ENCODE assay signal across 8 mouse cellular contexts in the genomic region with DNA sequence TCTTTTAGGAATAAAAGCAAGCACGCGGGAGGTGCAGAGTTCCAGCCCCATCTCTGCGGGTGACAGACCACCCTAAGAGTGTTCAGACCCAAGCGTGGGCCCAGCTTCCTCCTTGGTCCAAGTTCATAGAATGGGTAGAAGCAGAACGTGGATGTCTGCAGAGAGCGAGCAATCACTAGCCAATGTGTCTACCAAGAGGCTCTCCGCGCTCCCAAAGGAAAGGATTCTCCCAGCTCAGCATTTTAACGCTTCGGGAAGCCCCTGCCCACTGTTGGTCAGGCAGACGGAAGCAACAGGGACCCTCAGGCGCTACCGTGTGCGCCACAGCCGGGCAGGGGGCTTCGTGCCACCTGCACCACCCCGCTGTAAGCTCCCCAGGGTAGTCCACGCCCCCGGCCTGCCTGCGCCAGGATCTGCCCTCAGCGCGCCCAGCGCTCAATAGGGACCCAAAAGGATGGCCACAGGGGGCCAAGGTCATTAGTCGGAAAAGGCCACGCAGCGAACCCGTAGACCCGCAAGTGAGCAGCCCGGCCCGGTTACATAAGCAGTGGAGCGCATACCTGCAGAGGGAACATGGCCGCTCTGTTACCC. TPM values are rescaled to one million over a fixed set of nuclear protein-coding genes. Genes with fewer than 3 reads are reported as not detected.
DNase-seq lines count a peak whose midpoint lies in the region; ATAC-seq and TF ChIP-seq lines count a peak whose summit lies in the region.

No protein-coding gene starts in this region.

- peaks cover 9% of the 10 kb centered on the region for H3K4me1 ChIP-seq in kidney, embryonic 14.5 days (ENCODE audit: control insufficient read depth, insufficient read depth, low read length)
- peaks cover 67% of the 10 kb centered on the region for H3K4me1 ChIP-seq in G1E (ENCODE audit: insufficient read depth, low read depth, low read length)
- peaks cover 2% of the 10 kb centered on the region; the same call in 1 of the 2 replicates for H3K4me1 ChIP-seq in forebrain, embryonic 11.5 days (replicated peaks; ENCODE audit: control insufficient read depth, insufficient read depth, low read length)
- H3K4me1 ChIP-seq in liver, embryonic 15.5 days (replicated peaks): peaks cover 40% of the 10 kb centered on the region

- H3K27ac ChIP-seq in kidney, embryonic 14.5 days (ENCODE audit: low read depth, low read length): no peak overlapping the region
- no peak overlapping the region for H3K27ac ChIP-seq in forebrain, embryonic 11.5 days (ENCODE audit: low read depth, low read length)
- H3K27ac ChIP-seq in liver, embryonic 15.5 days (replicated peaks): peak overlapping the region; percentile 61; the same call in 1 of the 2 replicates

- DNase-seq in kidney, adult 8-10 months: no peak
- DNase-seq in G1E (ENCODE audit: low spot score): peak; percentile 24
- no peak for DNase-seq in forebrain, embryonic 11.5 days (ENCODE audit: low spot score)
- no peak for DNase-seq in yolk sac, embryonic 10.5 days (ENCODE audit: low spot score)
- no peak for DNase-seq in gastrocnemius, postnatal 4 days (ENCODE audit: low spot score in 2 of 2)
- no peak for DNase-seq in cerebellum, adult 8-10 months

- H3K4me2 ChIP-seq in kidney, embryonic 14.5 days (replicated peaks; ENCODE audit: low read depth, low read length): peak overlapping the region; percentile 99
- peak overlapping the region; percentile 99 for H3K4me2 ChIP-seq in forebrain, embryonic 11.5 days (ENCODE audit: low read depth, low read length, severe bottlenecking)
- peak overlapping the region; percentile 89 for H3K4me2 ChIP-seq in liver, embryonic 15.5 days

- H3K4me3 ChIP-seq in kidney, embryonic 14.5 days (ENCODE audit: low read length): peak overlapping the region; percentile 68
- H3K4me3 ChIP-seq in G1E (ENCODE audit: low read depth, low read length): peak overlapping the region; percentile 85
- peak overlapping the region; percentile 62 for H3K4me3 ChIP-seq in forebrain, embryonic 11.5 days (ENCODE audit: low read depth, low read length)
- peak overlapping the region; percentile 66 for H3K4me3 ChIP-seq in liver, embryonic 15.5 days (replicated peaks)

- H3K27me3 ChIP-seq in kidney, embryonic 14.5 days (ENCODE audit: control insufficient read depth, insufficient read depth, low read length): no peaks in the 10 kb centered on the region
- peaks cover 16% of the 10 kb centered on the region; the same call in 1 of the 2 replicates for H3K27me3 ChIP-seq in G1E (ENCODE audit: insufficient read depth, low read length)
- no peaks in the 10 kb centered on the region for H3K27me3 ChIP-seq in forebrain, embryonic 11.5 days (ENCODE audit: control insufficient read depth, insufficient read depth, low read length)
- H3K27me3 ChIP-seq in liver, embryonic 15.5 days: no peaks in the 10 kb centered on the region

- peak overlapping the region; percentile 72 for H3K9ac ChIP-seq in kidney, embryonic 14.5 days (ENCODE audit: low read depth, low read length)
- peak overlapping the region; percentile 67 for H3K9ac ChIP-seq in forebrain, embryonic 11.5 days (ENCODE audit: low read length)
- peak overlapping the region; percentile 55 for H3K9ac ChIP-seq in liver, embryonic 15.5 days

- H3K36me3 ChIP-seq in kidney, embryonic 14.5 days (ENCODE audit: control insufficient read depth, insufficient read depth, low read length): no peaks in the 10 kb centered on the region
- H3K36me3 ChIP-seq in G1E (replicated peaks): peaks cover 27% of the 10 kb centered on the region
- no peaks in the 10 kb centered on the region for H3K36me3 ChIP-seq in forebrain, embryonic 11.5 days (ENCODE audit: control insufficient read depth, insufficient read depth, low read length)
- no peaks in the 10 kb centered on the region for H3K36me3 ChIP-seq in liver, embryonic 15.5 days (replicated peaks)

- H3K9me3 ChIP-seq in kidney, embryonic 14.5 days (ENCODE audit: control insufficient read depth, low read length): no peaks in the 10 kb centered on the region
- H3K9me3 ChIP-seq in G1E (replicated peaks): no peaks in the 10 kb centered on the region
- H3K9me3 ChIP-seq in forebrain, embryonic 11.5 days (ENCODE audit: control insufficient read depth, low read length): no peaks in the 10 kb centered on the region
- H3K9me3 ChIP-seq in liver, embryonic 15.5 days (replicated peaks): no peaks in the 10 kb centered on the region

- no peak for TF ChIP-seq CTCF in G1E (IDR thresholded peaks at IDR 0.05; ENCODE audit: low read depth, low read length)

- peak; percentile 54 for ATAC-seq in kidney, embryonic 14.5 days (ENCODE audit: low FRiP score, low TSS enrichment)
- ATAC-seq in G1E (ENCODE audit: extremely low read depth, insufficient number of reproducible peaks, low FRiP score, poor library complexity, severe bottlenecking): no peak
- ATAC-seq in forebrain, embryonic 11.5 days (replicated peaks; ENCODE audit: low FRiP score): peak; percentile 54
- peak; percentile 40 for ATAC-seq in liver, embryonic 15.5 days (ENCODE audit: insufficient read depth)

- WGBS in kidney, embryonic 14.5 days: 1% methylated on average over 32 of the region's 32 CpGs
- 1% methylated on average over 32 of the region's 32 CpGs for WGBS in forebrain, embryonic 11.5 days
- 2% methylated on average over 32 of the region's 32 CpGs for WGBS in liver, embryonic 15.5 days (ENCODE audit: insufficient replicate concordance)

RNA-seq across cellular contexts. Expression of gene Pdxk, which starts 0.5 kb away (rescaled TPM):
- 6.9 and 13.2 TPM in 2 replicates for polyA plus RNA-seq in kidney, embryonic 14.5 days (2014; fragmentation: Nextera tagmentation; extraction: Ambion mirVana)
- total RNA-seq in G1E (2014; fragmentation: Nextera tagmentation) (33.6 and 36.2 TPM in 2 replicates), G1E (2017) (44.6 and 47.1 TPM in 2 replicates)
- 20.8 and 23.0 TPM in 2 replicates for polyA plus RNA-seq in G1E (2012)
- 8.0 and 9.2 TPM in 2 replicates for polyA plus RNA-seq in forebrain, embryonic 11.5 days (2014; fragmentation: Nextera tagmentation; extraction: Ambion mirVana)
- polyA plus RNA-seq in liver, embryonic 15.5 days (2015; fragmentation: Nextera tagmentation; extraction: Ambion mirVana): 5.9 and 6.0 TPM in 2 replicates
- 1 to 10 TPM; 7.9 to 8.2 TPM for total RNA-seq in gastrocnemius, postnatal 4 days (2021)

RNA-seq across cellular contexts. Expression of gene Cstb, which starts 38.8 kb away (rescaled TPM):
- polyA plus RNA-seq in kidney, embryonic 14.5 days (2014; fragmentation: Nextera tagmentation; extraction: Ambion mirVana): 206 and 270 TPM in 2 replicates
- total RNA-seq in G1E (2014; fragmentation: Nextera tagmentation) (33.7 and 47.1 TPM in 2 replicates), G1E (2017) (251 and 260 TPM in 2 replicates)
- 20.0 and 40.3 TPM in 2 replicates for polyA plus RNA-seq in G1E (2012)
- 104 and 112 TPM in 2 replicates for polyA plus RNA-seq in forebrain, embryonic 11.5 days (2014; fragmentation: Nextera tagmentation; extraction: Ambion mirVana)
- polyA plus RNA-seq in liver, embryonic 15.5 days (2015; fragmentation: Nextera tagmentation; extraction: Ambion mirVana): 85.5 and 95.3 TPM in 2 replicates
- total RNA-seq in gastrocnemius, postnatal 4 days (2021): 10 to 100 TPM; 46.6 to 52.1 TPM

RNA-seq across cellular contexts. Expression of gene Rrp1, which starts 51.5 kb away (rescaled TPM):
- 228 and 265 TPM in 2 replicates for polyA plus RNA-seq in kidney, embryonic 14.5 days (2014; fragmentation: Nextera tagmentation; extraction: Ambion mirVana)
- 172 and 189 TPM in 2 replicates for total RNA-seq in G1E (2014; fragmentation: Nextera tagmentation)
- total RNA-seq in G1E (2017): 423 and 464 TPM in 2 replicates
- polyA plus RNA-seq in G1E (2012): 372 and 420 TPM in 2 replicates
- polyA plus RNA-seq in forebrain, embryonic 11.5 days (2014; fragmentation: Nextera tagmentation; extraction: Ambion mirVana): 290 and 324 TPM in 2 replicates
- polyA plus RNA-seq in liver, embryonic 15.5 days (2015; fragmentation: Nextera tagmentation; extraction: Ambion mirVana): 110 and 119 TPM in 2 replicates
- 100 to 1,000 TPM; 113 to 119 TPM for total RNA-seq in gastrocnemius, postnatal 4 days (2021)

RNA-seq across cellular contexts. Expression of gene Olfr1358, which starts 52.9 kb away (rescaled TPM):
- polyA plus RNA-seq in kidney, embryonic 14.5 days (2014; fragmentation: Nextera tagmentation; extraction: Ambion mirVana): not detected in 2 replicates
- total RNA-seq in G1E (2014; fragmentation: Nextera tagmentation) (not detected in 2 replicates), G1E (2017) (0.17 TPM in 1 of 2 replicates, not detected in the other)
- not detected in 2 replicates for polyA plus RNA-seq in G1E (2012)
- polyA plus RNA-seq in forebrain, embryonic 11.5 days (2014; fragmentation: Nextera tagmentation; extraction: Ambion mirVana): not detected in 2 replicates
- polyA plus RNA-seq in liver, embryonic 15.5 days (2015; fragmentation: Nextera tagmentation; extraction: Ambion mirVana): not detected in 2 replicates
- total RNA-seq in gastrocnemius, postnatal 4 days (2021): not detected
